Mouse (Mus musculus) hindbrain, embryonic 16.5 days (tissue): ENCODE results near the gene Col4a2. TPM values are rescaled to one million over a fixed set of nuclear protein-coding genes. Genes with fewer than 3 reads are reported as not detected.

ENCODE experiments used
- ATAC-seq: fragments of 200-750 bp; cut with Nextera tagmentation; 2 replicates; pipeline ENCODE4 v1.8.0; 2017; ENCODE audit warnings: moderate TSS enrichment, moderate library complexity
- H3K27ac ChIP-seq: fragments of 300-500 bp; sonication (generic); 2 replicates; pipeline ENCODE4 v1.5.1; 2014; ENCODE audit warnings: low read depth, mild to moderate bottlenecking, control low read depth, low read length, moderate library complexity
- H3K27me3 ChIP-seq: fragments of 300-500 bp; sonication (generic); replicated peaks from 2 replicates; pipeline ENCODE4 v1.6.1; 2014; ENCODE audit warnings: low read length; ENCODE audit not compliant: control insufficient read depth, insufficient read depth
- H3K36me3 ChIP-seq: fragments of 300-500 bp; sonication (generic); 2 replicates; pipeline ENCODE4 v1.6.1; 2014; ENCODE audit warnings: mild to moderate bottlenecking, low read length, moderate library complexity, mixed read lengths; ENCODE audit not compliant: control insufficient read depth, insufficient read depth
- H3K4me1 ChIP-seq: fragments of 300-500 bp; sonication (generic); 2 replicates; pipeline ENCODE4 v1.6.1; 2014; ENCODE audit warnings: low read depth, low read length; ENCODE audit not compliant: control insufficient read depth, insufficient read depth
- H3K4me2 ChIP-seq: fragments of 300-500 bp; sonication (generic); 2 replicates; pipeline ENCODE4 v1.6.1; 2014; ENCODE audit warnings: mild to moderate bottlenecking, low read length, control low read depth, moderate library complexity
- H3K4me3 ChIP-seq: fragments of 300-500 bp; sonication (generic); 2 replicates; pipeline ENCODE4 v1.5.1; 2014; ENCODE audit warnings: mild to moderate bottlenecking, low read length, control low read depth, moderate library complexity
- H3K9ac ChIP-seq: fragments of 300-500 bp; sonication (generic); 2 replicates; pipeline ENCODE4 v1.6.1; 2014; ENCODE audit warnings: low read depth, mild to moderate bottlenecking, control low read depth, low read length, moderate library complexity
- H3K9me3 ChIP-seq: fragments of 300-500 bp; sonication (generic); 2 replicates; pipeline ENCODE4 v1.6.1; 2014; ENCODE audit warnings: mild to moderate bottlenecking, low read length, moderate library complexity; ENCODE audit not compliant: control insufficient read depth
- WGBS: fragments of 180-500 bp; shearing (Covaris S2); extraction: QIAGEN DNeasy Blood & Tissue Kit; methylation state at CpG from one replicate; pipeline ENCODE4 v1.1.7; 2014; 5-methylcytosine and 5-hydroxymethylcytosine counted together
- polyA plus RNA-seq: library from polyadenylated mRNA; unstranded; fragments of >200 nt; fragmentation: Nextera tagmentation; extraction: Ambion mirVana; gene quantifications from 2 replicates; pipeline ENCODE4 v1.2.1, GENCODE M21; 2015

Col4a2 gene
- polyA plus RNA-seq, 1 experiment from 2014 or later, result 28.9 TPM

GRCm38 (mm10) chr8:11379590-11379989 lies 67.0 kb downstream of the Col4a2 start:
- Histone ChIP-seq H3K27ac (no peak overlapping the region), H3K9me3 (no peaks in the 10 kb centered on the region), H3K9ac (no peak overlapping the region), H3K36me3 (no peaks in the 10 kb centered on the region), H3K4me1 (peaks cover 13% of the 10 kb centered on the region), H3K27me3 (no peaks in the 10 kb centered on the region), H3K4me3 (no peak overlapping the region), H3K4me2 (no peak overlapping the region)
- ATAC-seq, result no peak
- 75% methylated on average over 7 of the region's 7 CpGs for WGBS

GRCm38 (mm10) chr8:11381544-11381943 lies 68.9 kb downstream of the Col4a2 start:
- ATAC-seq, result no peak
- no peaks in the 10 kb centered on the region for H3K27me3 ChIP-seq
- no peaks in the 10 kb centered on the region for H3K36me3 ChIP-seq
- H3K4me3 ChIP-seq, result no peak overlapping the region
- 91% methylated on average over 7 of the region's 7 CpGs for WGBS
- peaks cover 13% of the 10 kb centered on the region for H3K4me1 ChIP-seq
- no peak overlapping the region for H3K9ac ChIP-seq
- H3K27ac ChIP-seq, result no peak overlapping the region; the same call in 1 of the 2 replicates
- no peaks in the 10 kb centered on the region for H3K9me3 ChIP-seq
- no peak overlapping the region for H3K4me2 ChIP-seq

GRCm38 (mm10) chr8:11382059-11382810 lies 69.6 kb downstream of the Col4a2 start:
- Histone ChIP-seq H3K9me3 (no peaks in the 10 kb centered on the region), H3K4me3 (no peak overlapping the region), H3K9ac (no peak overlapping the region), H3K27ac (no peak overlapping the region; the same call in none of the 2 replicates), H3K36me3 (no peaks in the 10 kb centered on the region), H3K27me3 (no peaks in the 10 kb centered on the region), H3K4me2 (no peak overlapping the region), H3K4me1 (peaks cover 13% of the 10 kb centered on the region)
- 35% methylated on average over 19 of the region's 19 CpGs for WGBS
- ATAC-seq, result peak; percentile 76

GRCm38 (mm10) chr8:11382933-11383332 lies 70.3 kb downstream of the Col4a2 start:
- Histone ChIP-seq H3K36me3 (no peaks in the 10 kb centered on the region), H3K4me1 (peaks cover 13% of the 10 kb centered on the region), H3K4me3 (no peak overlapping the region), H3K27ac (no peak overlapping the region), H3K9ac (no peak overlapping the region), H3K27me3 (no peaks in the 10 kb centered on the region), H3K9me3 (no peaks in the 10 kb centered on the region), H3K4me2 (no peak overlapping the region)
- 43% methylated on average over 3 of the region's 3 CpGs for WGBS
- no peak for ATAC-seq

GRCm38 (mm10) chr8:11383379-11383778 lies 70.8 kb downstream of the Col4a2 start:
- no peaks in the 10 kb centered on the region for H3K36me3 ChIP-seq
- 69% methylated on average over 3 of the region's 3 CpGs for WGBS
- H3K27ac ChIP-seq, result no peak overlapping the region
- no peak overlapping the region for H3K9ac ChIP-seq
- H3K9me3 ChIP-seq, result no peaks in the 10 kb centered on the region
- no peak overlapping the region for H3K4me3 ChIP-seq
- H3K4me1 ChIP-seq, result peaks cover 13% of the 10 kb centered on the region
- no peak overlapping the region for H3K4me2 ChIP-seq
- H3K27me3 ChIP-seq, result no peaks in the 10 kb centered on the region
- ATAC-seq, result no peak

GRCm38 (mm10) chr8:11384841-11385240 lies 72.2 kb downstream of the Col4a2 start:
- Histone ChIP-seq H3K4me1 (peaks cover 13% of the 10 kb centered on the region), H3K9me3 (no peaks in the 10 kb centered on the region), H3K4me2 (no peak overlapping the region), H3K36me3 (no peaks in the 10 kb centered on the region), H3K27ac (no peak overlapping the region), H3K27me3 (no peaks in the 10 kb centered on the region), H3K4me3 (no peak overlapping the region), H3K9ac (no peak overlapping the region)
- no peak for ATAC-seq
- WGBS, result 86% methylated on average over 4 of the region's 4 CpGs

- Histone ChIP-seq H3K27me3 (no peaks in the 10 kb centered on the region), H3K9ac (no peak overlapping the region), H3K4me1 (peaks cover 13% of the 10 kb centered on the region), H3K9me3 (no peaks in the 10 kb centered on the region), H3K27ac (no peak overlapping the region), H3K4me3 (no peak overlapping the region), H3K36me3 (no peaks in the 10 kb centered on the region), H3K4me2 (no peak overlapping the region)
- WGBS, result 64% methylated on average over 9 of the region's 9 CpGs
- ATAC-seq, result no peak
These were observed 72.8 kb downstream of the Col4a2 start for GRCm38 (mm10) chr8:11385272-11385905.

GRCm38 (mm10) chr8:11387282-11387681 lies 74.7 kb downstream of the Col4a2 start:
- ATAC-seq, result no peak
- Histone ChIP-seq H3K4me2 (no peak overlapping the region), H3K4me1 (peaks cover 4% of the 10 kb centered on the region), H3K27me3 (no peaks in the 10 kb centered on the region), H3K36me3 (no peaks in the 10 kb centered on the region), H3K9me3 (0 out of 2 replicates have a peak, but pooled peaks cover 2% of the 10 kb centered on the region), H3K9ac (no peak overlapping the region), H3K27ac (no peak overlapping the region), H3K4me3 (no peak overlapping the region)
- 79% methylated on average over 4 of the region's 4 CpGs for WGBS

- no peaks in the 10 kb centered on the region for H3K4me1 ChIP-seq
- ATAC-seq, result no peak
These were observed 76.9 kb downstream of the Col4a2 start for GRCm38 (mm10) chr8:11389275-11390050.

More at GRCm38 (mm10) chr8:11389275-11390050, 76.9 kb downstream of the Col4a2 start:
- no peak overlapping the region for H3K4me3 ChIP-seq
- WGBS, result 74% methylated on average over 11 of the region's 11 CpGs
- H3K27me3 ChIP-seq, result no peaks in the 10 kb centered on the region
- no peaks in the 10 kb centered on the region for H3K36me3 ChIP-seq
- no peak overlapping the region for H3K4me2 ChIP-seq
- 0 out of 2 replicates have a peak, but pooled peaks cover 2% of the 10 kb centered on the region for H3K9me3 ChIP-seq
- no peak overlapping the region for H3K9ac ChIP-seq
- no peak overlapping the region for H3K27ac ChIP-seq
